Mouse (Mus musculus): Measurements from ENCODE around the gene Clip2.

Clip2 gene

DNA sequence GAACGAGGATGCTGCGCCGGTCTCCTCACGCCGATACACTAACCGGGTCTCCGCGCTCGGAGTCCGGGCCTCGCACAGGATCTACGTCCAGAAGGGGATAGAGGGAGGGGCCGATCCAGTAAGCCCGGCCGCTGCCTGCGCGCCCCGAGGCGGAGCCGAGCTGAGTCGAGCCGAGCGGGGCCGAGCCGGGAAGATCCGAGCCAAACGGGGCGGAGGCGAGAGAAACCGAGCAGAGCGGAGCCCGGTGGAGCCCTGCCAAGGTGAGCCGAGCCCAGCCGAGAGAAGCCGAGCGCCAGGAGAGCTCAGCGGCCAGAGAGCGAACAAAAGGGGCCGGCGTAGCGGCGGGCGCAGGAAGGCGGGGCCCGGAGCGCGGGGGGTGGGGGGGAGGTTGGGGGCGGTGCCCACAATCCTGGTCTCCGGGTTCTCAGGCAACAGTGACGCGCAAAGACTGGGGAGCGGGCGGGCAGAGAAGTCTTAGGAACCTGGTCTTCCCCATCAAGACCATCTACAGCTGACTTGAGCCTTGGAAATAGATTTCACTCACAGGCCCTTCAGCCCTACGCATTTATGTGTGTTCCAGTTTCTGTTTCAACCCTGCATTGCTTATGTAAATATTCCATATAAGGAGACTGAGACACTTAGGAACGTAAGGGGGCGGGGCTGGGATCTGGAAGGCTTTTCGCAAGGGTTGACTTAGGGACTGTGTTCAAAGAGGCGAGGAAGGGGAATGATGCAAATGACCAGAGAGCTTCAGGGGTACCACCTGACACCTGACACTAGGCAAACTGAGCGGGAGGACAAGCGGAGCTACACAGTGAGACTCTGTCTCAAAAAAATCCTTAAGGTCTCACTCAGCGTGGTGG lies at the start of gene Clip2:
Clip2 (minus strand) TSS at position 325 of the 863 bp plus-strand sequence.
- DNase-seq (ENCODE audit: low spot score in 2 of 2) = peak; percentile 88 to 90

DNA sequence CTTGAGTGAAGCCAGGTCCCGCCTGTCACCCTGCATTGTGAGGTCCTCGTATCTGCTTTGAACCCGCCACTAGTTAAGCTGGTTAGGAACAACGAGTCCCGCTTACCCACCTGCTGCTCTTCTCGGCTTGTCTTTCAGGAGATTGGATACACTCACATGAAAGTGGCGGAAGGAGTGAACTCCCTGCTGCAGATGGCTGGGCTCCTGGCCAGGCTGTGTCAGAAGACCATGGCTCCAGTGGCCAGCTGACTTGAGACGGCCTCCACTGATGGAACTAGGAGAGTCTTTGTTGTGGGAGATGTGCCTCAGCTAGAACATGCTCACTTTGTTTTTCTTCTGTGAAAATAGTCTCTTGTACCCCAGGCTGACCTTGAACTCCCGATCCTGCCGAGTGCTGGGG lies 45.5 kb upstream of the Clip2 start:
- DNase-seq (ENCODE audit: low spot score in 2 of 2) = no peak

DNA sequence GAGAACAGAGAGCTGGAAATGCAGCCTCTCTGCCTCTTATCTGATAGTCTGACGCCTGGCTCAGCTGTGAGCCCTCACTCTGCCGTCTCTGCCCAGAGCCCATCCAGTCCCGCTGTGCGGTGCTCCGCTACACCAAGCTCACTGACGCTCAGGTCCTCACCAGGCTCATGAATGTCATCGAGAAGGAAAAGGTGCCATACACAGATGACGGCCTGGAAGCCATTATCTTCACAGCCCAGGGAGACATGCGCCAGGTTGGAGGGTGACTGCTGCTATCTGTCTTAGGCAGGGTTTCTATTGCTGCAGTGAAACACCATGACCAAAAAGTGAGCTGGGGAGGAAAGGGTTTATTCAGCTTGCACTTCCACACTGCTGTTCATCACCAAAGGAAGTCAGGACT lies 40.9 kb upstream of the Clip2 start:
- DNase-seq (ENCODE audit: low spot score in 2 of 2) = no peak

DNA sequence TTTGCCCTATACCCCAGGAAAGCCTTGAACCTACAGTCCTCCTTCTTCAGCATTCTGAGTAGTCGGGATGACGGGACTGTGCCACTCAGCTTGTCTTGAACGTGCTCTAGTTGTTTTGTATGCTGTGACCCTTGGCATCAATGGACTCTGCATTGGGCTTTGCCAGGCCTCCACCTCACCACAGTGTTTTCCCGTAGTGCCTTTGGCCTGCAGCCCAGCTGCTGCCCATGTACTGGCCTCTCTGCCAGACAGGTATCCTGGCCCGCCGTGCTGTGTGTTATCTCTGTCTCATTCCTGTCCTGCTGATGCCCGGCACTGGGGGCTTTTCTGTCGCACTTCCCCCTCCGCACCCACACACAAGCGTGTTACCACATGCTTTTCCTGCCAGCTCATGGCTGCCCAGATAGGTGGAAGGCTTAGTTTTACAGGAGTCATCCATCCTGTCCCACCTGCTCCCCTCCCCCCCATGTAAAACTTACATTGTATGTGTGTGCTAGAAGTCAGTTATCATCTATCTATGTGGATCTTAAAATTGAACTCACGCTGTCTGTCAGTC lies 39.9 kb upstream of the Clip2 start:
- no peak for DNase-seq (ENCODE audit: low spot score in 2 of 2)

DNA sequence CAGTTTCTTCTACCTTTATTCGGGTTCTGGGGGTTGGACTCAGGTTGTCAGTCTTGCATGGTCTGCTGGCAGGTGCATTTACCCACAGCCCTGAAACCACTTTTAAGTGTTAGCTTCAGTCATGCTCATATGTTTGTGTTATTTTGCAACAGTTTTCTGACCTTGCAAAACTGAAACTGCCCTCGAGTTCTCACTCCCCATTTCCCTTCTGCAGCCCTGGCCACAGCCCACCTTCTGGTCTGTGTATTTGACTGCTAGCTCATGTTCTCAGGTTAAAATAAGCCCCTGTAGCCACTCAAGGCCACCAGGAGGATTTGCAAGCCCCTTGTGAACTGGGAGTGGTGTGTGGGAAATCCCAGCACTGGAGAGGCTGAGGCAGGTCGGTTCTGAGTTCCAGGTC lies 37.7 kb upstream of the Clip2 start:
- DNase-seq (ENCODE audit: low spot score in 2 of 2) = peak in 1 of 2 experiments; percentile 47

DNA sequence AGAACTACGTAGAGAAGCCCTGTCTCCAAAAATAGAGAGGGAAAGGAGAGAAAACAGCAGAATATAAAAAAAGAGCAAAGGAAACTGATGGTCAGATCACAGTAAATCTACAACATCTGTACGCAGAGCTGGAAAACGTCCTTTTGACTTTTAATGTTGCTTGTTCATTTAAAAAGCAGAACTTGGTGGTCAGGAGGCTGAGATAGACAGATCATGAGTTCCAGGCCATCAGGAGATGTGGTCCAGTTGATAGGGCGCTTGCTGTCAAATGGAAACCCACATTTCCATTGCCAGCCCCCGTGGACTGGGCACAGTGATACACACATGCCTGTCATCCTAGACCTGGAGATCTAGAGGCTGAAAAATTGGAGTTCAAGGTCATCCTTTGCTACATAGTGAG lies 32.6 kb upstream of the Clip2 start:
- peak in 1 of 2 experiments; percentile 36 for DNase-seq (ENCODE audit: low spot score in 2 of 2)

DNA sequence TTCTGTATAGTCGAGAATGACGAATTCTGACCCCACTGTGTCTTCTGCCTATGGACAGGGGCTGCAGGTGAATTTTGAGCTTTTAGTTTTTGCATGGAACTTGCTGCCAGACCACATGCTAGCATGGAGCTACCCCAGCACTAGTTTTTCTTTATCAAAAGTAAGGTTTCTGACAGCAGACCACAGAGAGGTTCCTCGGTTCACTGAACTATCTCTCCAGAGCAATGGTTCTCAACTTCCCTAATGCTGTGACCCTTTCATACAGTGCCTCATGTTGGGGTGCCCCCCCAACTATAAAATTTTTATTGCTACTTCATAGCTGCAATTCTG lies 31.6 kb upstream of the Clip2 start:
- peak in 1 of 2 experiments; percentile 40 for DNase-seq (ENCODE audit: low spot score in 2 of 2)

DNA sequence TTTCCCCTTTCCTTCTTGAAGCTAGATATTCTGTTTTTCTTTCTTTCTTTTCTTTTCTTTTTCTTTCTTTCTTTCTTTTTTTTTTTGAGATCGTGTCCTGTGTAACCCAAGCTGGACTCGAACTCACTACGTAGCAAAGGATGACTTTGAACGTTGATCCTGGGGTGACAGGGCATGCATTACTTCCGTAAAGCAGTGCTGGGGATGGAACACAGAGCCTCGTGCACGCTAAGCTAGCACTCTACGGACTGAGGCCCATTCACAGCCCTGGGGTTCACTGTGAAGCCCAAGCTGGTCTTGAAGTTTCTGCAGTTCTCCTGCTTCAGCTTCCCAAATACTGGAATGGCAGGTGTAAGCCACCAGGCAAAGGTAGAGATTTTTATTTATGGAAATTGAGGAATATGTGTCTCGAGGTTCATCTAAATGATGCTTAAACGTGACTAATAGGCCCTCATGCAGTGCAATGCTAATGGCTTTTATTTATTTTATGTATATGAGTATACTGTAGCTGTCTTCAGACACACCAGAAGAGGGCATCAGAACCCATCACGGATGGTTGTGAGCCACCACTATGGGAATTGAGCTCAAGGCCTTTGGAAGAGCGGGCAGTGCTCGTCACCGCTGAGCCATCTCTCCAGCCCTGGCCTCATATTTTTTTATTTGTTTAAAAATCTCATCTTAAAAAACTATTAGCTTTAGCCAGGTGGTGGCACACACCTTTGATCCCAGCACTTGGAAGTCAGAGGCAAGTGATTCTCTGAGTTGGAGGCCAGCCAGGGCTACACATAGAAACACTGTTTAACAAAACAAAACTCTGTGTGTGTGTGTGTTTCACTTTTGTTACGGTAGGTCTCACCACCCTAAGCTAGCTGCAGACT lies 31.0 kb upstream of the Clip2 start:
- no peak for DNase-seq (ENCODE audit: low spot score in 2 of 2)

DNA sequence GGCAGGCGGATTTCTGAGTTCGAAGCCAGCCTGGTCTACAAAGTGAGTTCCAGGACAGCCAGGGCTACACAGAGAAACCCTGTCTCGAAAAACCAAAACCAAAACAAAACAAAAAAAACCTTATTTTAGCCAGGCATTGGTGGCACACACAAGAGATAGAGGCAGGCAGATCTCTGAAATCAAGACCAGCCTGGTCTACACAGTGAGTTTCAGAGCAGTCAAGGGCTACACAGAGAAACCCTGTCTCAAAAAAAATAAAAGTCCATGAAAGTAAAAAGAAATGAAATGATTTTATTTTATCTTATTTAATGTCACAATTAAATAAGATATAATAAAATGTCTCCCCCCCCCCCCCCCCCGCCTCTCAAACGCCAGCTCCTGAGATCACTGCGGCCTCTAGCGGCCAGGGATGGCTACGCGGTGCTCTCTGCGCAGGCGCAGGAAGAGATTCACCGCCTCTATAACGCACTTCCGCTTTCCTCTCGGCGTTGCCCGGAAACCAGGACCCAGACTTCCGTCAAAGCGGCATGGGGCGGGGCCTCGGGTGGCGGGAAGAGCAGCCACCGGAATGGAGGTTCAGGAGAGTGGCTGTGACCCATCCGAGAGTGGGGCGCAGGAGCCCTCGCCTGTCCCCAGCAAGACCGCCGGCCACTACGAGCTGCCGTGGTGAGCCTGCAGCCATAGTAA lies 30.1 kb upstream of the Clip2 start:
- peak; percentile 95 to 97 for DNase-seq (ENCODE audit: low spot score in 2 of 2)

DNA sequence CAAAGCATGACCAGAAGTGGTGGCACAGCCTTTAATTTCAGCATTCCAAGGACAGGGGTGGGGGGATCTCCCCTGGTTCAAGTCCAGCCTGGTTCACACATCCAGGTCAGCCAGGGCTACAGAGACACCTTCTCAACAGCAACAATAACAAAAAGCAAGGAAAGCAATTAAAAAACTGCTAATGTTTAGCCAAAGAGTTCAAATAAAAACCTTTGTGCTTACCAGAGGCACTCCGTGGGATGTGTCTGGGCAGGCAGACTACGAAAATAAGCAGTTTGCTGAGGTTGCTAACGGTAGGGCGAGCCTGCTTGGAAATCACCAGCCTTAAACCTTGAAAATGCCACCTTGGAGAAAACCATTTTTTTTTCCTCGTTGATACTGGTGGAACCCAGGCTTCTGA lies 28.9 kb upstream of the Clip2 start, which contains the start of gene Rfc2:
Rfc2 (plus strand) TSS at position 221 of the 400 bp plus-strand sequence.
- no peak for DNase-seq (ENCODE audit: low spot score in 2 of 2)

DNA sequence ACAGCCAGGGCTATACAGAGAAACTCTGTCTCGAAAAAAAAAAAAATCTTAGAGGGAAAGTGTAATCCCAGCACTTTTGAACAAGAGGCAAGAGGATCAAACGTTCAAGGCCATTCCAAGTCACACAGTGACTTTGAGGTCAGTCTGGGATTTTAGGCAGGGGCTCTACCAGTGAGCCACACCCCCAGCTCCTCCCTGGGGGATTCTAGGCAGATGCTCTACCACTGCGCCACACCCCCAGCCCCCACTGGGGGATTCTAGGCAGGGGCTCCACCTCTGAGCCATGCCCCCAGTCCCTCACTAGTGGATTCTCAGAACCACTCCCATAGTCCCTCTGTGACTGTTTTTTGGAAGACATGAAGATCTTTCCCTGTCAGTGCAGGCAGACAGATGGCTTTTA lies 26.9 kb upstream of the Clip2 start:
- DNase-seq (ENCODE audit: low spot score in 2 of 2) = no peak

DNA sequence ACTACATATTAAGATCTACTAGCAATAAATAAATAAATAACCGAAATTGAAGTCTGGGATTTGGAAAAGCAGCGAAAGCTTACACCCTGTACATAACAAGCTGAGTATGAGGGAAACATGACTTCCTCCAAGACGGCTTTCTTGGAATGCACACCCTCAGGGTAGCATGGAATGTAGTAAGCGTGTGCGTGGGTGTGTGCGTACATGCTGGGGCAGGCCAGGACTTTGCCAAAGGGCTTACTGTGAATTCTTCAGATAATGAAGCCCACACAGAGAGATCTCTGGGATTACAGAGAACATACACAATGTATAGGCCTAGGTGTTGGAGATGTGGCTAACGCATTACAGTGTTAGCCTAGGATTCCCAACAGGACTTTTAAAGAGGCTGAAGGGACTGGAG lies 25.3 kb upstream of the Clip2 start:
- DNase-seq (ENCODE audit: low spot score in 2 of 2) = no peak

DNA sequence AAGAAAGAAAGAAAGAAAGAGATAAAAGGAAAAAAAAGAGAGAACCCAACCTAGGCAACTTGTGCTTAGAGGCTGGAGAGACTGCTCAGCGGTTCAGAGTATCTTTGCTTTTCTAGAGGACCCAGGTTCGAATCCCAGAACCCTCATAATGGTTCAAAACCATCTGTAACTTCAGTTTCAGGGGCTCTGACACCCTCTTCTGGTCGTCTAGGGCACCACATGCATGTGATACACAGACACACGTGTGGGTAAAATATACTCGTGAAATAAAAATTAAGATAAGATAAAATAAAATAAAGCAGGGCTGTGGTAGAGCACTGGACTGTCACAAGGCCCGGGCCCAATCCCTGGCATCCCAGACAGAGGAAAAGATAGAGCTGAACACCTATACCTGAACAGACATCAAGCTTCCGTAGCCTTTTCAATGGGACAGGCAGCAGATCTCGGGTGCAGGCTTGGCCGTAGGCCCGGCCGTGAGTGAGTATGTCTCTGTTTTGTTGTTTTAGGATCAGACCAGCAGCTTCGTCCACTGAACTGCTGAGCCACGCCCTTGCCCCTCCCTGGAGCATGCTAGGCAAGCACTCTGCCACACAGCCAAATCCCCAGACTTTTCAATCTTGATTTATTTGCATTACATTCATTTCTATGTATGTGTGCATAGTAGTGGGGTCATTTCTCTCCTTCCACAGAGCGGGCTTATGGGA lies 24.4 kb upstream of the Clip2 start:
- DNase-seq (ENCODE audit: low spot score in 2 of 2) = no peak

DNA sequence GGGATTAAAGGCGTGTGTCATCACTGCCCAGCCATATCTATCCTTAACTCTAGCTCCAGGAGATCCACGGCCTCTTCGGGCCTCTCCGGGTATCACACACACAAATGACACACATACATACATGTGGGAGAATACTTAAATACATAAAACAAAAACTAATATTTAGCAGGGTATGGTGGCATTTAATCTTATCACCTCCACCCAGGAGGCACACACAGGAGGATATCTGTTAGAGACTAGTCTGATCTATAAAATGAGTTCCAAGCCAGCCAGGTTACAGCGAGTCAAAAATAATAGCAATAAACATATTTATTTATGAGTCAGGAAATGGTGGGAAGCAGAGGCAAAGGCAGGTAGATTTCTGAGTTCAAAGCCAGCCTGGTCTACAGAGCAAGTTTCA lies 23.6 kb upstream of the Clip2 start:
- DNase-seq (ENCODE audit: low spot score in 2 of 2) = no peak

DNA sequence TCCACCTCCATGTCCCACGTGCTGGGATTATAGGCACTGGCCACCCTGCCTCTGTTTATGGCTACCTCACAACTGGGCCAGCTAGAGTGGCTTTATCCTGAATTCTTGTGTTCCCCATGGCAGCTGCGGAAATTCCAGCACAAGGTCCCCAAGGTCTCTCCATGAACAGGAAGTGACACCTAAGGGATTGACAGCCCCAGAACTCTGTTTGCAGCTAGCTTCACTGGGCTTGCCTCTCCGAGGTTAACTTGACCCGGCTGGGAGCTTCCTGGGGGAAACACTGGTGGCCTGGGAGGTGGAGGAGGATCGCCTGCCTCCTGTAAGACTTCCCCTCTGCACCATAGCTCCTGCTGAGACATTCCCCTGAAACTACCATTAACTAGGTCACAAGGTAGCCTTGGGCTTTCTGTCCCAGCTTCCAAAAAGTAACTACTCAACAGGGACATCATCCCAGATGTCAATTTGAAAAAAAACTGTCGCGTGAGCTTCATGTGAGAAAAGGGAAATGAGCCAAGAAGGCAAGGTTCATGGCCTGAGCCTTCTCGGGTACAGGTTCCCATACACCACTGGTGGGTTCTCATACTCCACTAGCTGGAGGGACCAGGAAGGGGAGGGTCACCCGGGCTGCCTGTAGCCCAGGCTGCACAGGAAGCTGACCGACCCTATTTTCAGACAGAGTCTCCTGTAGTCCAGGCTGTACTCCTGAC lies 20.4 kb upstream of the Clip2 start:
- DNase-seq (ENCODE audit: low spot score in 2 of 2) = no peak

DNA sequence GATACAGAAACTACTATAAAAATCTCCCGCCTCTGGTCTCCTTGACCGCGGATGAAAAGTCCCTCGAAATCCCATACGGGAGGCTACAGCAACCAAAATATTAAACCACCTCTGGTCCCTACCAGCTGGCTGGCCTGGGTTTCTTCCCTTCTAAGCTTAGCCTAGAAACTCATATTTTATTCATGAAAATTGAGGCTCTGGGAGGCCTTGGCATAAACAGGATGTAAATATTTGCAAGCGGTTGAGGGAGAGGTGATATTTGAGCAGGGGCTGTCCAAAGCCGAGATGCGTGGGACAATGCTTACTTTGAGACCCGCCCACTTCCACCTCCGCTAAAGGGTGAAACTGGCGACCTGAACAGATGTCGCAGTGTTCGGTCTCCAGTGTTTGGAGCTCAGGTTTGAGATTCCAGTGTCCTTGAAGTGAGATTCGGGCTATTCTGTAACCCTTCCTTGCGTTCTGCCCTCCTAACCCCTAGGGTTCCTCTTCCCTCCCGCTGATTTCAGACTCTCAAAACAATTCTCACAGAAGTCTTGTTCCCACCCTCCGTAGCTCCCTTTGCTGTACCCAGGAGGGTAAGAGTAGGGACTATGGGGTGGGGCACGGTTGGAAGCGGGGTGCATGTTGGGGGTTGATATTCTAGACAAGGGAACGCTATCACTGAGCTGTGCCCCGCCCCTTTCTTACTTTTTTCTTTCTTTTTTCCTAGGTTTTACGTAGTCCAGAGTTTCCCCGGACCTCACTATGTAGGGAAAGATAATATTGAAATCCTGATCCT lies 19.7 kb upstream of the Clip2 start:
- DNase-seq (ENCODE audit: low spot score in 2 of 2) = peak; percentile 51

DNA sequence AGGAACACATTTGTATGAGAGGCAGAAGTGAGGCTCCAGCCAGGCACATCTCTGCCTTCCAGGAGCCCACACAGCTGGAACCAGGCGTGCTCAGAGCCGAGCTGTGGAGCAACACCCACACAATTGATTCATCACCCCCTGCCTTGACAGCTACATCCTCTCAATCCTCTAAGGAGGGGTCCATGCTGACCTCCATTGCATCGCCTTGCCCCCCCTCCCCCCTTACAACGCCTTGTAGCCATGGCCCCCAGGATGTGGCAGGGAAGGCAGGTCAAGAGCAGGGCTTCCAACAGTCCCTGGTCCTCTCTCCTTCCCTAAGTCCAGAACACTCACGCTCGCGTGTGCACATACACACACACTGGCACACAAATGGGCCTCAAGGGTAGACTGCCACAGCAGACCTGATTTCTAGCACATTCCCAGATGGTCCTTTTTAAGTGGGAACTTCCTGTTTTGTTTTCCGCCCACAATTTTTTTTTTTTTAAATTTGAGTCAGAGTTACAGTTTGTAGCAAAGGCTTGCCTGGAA lies 16.8 kb upstream of the Clip2 start:
- no peak for DNase-seq (ENCODE audit: low spot score in 2 of 2)

DNA sequence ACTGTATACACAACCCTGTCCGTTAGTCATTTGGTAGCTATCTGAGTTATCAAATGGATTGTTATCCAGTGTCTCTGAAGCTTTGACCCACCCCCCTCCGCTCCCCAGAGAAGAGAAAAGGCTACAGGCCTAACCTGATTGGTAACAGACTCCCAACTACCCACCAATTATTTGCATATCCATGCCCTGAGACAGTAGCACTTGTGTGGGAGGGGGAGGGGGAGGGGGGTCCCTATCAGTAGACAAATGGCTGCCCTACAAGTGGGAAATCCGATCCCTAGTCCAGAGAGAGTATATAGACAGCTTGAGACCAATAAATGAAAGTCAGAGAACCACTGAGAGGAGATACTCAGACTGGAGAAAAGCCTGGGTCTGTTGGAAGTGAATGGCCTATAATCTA lies 15.8 kb upstream of the Clip2 start:
- no peak for DNase-seq (ENCODE audit: low spot score in 2 of 2)

DNA sequence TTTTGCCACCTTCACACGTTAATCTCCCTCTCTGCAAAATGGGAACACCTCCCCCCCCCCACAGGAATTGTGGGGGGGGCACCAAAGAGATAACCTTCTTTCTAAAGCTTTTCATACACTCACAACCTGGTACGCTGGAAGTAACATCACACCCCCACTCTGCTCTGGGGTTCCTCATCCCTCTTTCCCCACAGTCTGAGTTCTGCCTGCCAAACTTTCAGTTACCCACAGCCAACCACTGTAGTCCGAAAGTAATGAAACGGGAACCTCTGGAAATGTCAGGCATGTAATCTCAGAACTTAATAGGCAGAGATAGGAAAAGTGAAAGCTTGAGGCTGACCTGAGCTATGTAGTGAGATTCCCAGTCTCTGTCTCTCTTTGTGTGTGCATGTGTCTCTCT lies 15.2 kb upstream of the Clip2 start:
- no peak for DNase-seq (ENCODE audit: low spot score in 2 of 2)

DNA sequence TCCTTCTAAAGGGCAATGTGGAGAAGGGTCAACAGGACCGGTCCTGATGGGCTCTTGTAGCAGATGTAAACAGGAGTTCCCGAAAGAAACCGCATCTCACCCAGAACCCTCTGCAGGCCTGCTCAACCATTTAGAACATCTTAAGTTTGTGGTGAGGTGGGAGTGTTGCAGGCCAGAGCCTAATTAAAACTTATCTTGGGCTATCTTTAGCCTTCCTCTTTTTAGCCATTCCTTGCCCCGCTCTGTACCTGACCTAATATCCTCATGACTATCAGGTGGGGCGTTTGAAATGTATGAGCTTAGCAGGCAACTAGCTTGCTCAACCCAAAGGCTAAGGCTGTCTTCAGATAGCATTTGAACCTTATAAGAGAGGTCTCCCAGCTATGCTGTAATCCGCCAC lies 13.5 kb upstream of the Clip2 start:
- no peak for DNase-seq (ENCODE audit: low spot score in 2 of 2)
